Mouse (Mus musculus): ENCODE measurements at regions not wholly inside any gene's neighbourhood (a gene's known extent, or its start where the extent isn't known, plus 50 kb on each side); places are given as distances from the start of the nearest gene placed in this dataset.

DNA sequence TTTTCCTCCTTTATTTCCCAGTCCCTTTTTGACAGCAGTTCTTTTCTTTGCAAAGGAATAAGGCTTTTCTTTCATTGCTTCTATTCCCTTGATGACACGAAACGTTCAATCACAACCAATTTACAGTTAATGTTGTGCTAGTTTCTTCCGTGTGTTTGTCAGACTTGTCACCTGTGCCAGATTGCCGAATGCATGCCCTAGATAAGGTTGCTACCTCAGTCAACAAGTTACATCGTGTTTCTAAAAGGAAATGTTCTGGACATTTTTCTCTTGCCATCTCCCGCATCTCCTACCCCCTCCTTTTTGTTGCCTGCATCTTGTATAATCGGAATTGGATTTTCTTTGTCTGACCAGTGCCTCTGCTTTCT lies 435.7 kb downstream of the Klf5 start:
- H3K4me2 ChIP-seq = no peak overlapping the region
- no peak overlapping the region for H3K27ac ChIP-seq (replicated peaks)
- no peaks in the 10 kb centered on the region for H3K27me3 ChIP-seq (replicated peaks)
- no peaks in the 10 kb centered on the region for H3K4me1 ChIP-seq
- 73% methylated on average over 7 of the region's 7 CpGs for WGBS
- no peak overlapping the region for H3K9ac ChIP-seq
- no peak overlapping the region for H3K4me3 ChIP-seq
- ATAC-seq (ENCODE audit: extremely low read depth, insufficient number of reproducible peaks, low FRiP score, low TSS enrichment) = no peak
- no peaks in the 10 kb centered on the region for H3K36me3 ChIP-seq
- H3K9me3 ChIP-seq = no peaks in the 10 kb centered on the region

DNA sequence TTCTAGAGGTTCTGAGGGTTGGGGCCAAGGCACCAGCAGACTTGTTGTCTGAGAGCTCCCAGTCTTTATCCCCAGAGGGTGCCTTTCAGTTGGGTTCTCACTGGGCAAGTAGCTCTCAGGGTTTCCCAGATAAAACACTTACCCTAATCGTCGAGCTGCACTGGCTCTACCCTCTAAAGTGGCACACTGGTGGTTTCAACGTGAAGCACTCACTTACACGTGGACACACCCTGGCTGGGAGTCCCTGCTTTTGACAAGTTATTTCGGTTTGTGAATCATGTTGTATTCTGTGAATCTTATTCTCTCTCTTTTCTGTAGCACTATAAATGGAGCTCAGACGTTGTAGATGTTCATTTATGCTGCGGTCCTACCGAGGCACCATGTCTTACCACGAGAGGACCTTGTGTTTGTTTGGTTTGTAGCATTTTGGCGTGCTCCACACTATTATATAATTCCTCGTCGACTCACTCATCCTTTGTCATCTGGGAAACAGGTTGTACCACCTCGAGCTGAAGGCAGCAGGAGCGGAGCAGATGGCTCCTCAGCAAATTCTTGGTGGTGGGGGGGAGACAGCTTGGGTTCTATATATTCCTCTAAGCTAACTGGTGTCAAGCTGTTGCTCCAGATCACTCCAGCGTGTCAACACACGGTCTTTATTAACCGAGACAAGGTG lies 445.3 kb downstream of the Klf5 start:
- H3K36me3 ChIP-seq = no peaks in the 10 kb centered on the region
- H3K4me1 ChIP-seq = 0 out of 2 replicates have a peak, but pooled peaks cover 3% of the 10 kb centered on the region
- no peak overlapping the region for H3K27ac ChIP-seq (replicated peaks)
- no peaks in the 10 kb centered on the region for H3K9me3 ChIP-seq
- ATAC-seq (ENCODE audit: extremely low read depth, insufficient number of reproducible peaks, low FRiP score, low TSS enrichment) = no peak
- no peak overlapping the region for H3K4me3 ChIP-seq
- 0 out of 2 replicates have a peak, but pooled peaks cover 4% of the 10 kb centered on the region for H3K27me3 ChIP-seq (replicated peaks)
- 67% methylated on average over 17 of the region's 17 CpGs for WGBS
- H3K9ac ChIP-seq = no peak overlapping the region
- H3K4me2 ChIP-seq = peak overlapping the region; percentile 4; the same call in 1 of the 2 replicates

DNA sequence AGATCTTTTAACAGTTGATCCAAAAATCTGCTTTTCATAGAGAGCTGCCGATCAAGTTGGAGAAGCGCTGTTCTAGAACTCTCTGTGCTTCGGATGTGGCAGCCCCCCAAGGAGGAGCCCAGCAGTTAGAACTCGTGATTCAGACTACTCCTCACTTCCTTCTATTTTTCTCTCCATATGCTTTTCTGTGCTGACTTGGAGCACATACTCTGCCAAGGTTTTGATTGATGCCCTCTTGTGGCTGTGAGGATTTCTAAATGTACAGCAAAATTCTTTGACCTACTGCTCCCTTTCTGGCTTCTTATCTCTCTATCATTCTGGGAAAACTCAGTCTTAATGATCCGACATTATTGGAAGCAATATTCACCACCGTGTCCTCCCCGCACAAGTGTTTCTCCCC lies 446.7 kb downstream of the Klf5 start:
- no peaks in the 10 kb centered on the region for H3K27me3 ChIP-seq (replicated peaks)
- H3K27ac ChIP-seq (replicated peaks) = no peak overlapping the region
- no peaks in the 10 kb centered on the region for H3K9me3 ChIP-seq
- no peak overlapping the region for H3K9ac ChIP-seq
- no peaks in the 10 kb centered on the region for H3K36me3 ChIP-seq
- H3K4me1 ChIP-seq = 0 out of 2 replicates have a peak, but pooled peaks cover 3% of the 10 kb centered on the region
- H3K4me3 ChIP-seq = no peak overlapping the region
- 64% methylated on average over 7 of the region's 7 CpGs for WGBS
- H3K4me2 ChIP-seq = no peak overlapping the region
- ATAC-seq (ENCODE audit: extremely low read depth, insufficient number of reproducible peaks, low FRiP score, low TSS enrichment) = no peak

DNA sequence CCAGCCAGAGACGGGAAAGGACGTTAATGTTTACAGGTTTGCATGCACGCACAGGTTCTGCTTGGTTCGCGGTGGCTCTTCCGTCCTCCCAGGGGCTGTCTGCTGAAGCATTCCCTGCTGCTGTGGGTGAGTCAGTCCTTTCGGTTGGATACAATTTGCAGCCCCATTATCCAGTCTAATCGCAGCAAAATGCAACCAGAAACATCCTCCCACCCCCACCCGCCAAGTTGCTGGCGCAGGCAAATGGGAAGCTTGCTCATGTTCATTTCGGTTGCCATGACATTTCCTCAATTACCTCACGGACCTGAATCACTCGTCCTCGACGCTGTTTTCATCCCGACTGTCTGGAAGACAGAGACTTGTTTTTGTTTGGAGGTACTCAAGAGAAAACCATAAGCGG lies 449.7 kb downstream of the Klf5 start:
- 81% methylated on average over 17 of the region's 17 CpGs for WGBS
- no peak for ATAC-seq (ENCODE audit: extremely low read depth, insufficient number of reproducible peaks, low FRiP score, low TSS enrichment)

DNA sequence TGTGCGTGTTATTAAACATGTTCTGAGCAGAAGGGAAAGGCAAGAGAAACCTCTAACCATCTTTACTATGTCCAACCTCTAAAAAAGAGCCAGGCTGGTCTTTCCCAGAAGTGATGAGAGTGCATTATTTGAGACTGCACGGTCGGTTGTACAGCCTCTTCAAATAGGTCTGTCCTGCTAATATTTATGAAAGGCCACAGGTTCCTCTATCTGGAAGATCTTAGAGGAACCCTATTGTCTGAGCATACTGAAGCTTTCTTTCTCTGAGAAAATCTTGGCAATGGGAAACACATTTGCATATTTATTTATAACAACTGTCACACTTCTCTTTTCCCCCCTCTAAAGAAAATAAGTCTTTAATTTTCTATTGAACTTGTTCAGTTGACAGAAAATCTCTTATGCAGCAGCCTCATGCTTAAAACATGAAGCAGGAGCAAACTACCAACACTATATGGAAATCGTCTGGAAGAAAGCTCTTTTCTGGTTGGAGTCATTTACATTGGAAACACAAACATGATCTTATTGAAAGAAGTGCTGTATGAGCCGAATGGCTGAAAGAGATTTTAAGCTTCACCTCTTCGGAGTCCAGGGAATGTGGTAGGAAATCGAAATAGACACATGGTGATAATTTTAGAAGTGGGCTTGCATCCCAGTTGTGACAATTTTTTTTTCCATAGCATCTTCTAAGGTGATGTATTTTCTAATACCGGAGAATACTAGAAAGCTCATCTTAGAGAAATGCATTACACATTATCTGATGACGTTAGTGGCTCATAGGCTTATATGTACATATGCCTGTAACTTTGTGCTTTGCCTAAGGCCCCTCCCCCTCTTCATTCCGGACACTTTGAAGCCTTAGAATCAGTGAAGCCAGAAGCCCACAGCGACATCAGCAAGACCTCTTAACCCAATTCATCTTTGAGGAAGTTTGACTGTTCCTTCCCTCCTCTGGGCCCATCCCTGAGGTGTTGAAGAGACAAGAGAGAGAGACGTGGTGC lies 451.1 kb downstream of the Klf5 start:
- Histone ChIP-seq H3K4me3 (no peak overlapping the region), H3K9ac (no peak overlapping the region), H3K36me3 (no peaks in the 10 kb centered on the region), H3K4me2 (no peak overlapping the region), H3K4me1 (no peaks in the 10 kb centered on the region), H3K9me3 (no peaks in the 10 kb centered on the region), H3K27me3 (replicated peaks) (no peaks in the 10 kb centered on the region), H3K27ac (replicated peaks) (no peak overlapping the region)
- WGBS = 65% methylated on average over 12 of the region's 12 CpGs
- ATAC-seq (ENCODE audit: extremely low read depth, insufficient number of reproducible peaks, low FRiP score, low TSS enrichment) = no peak

More for the DNA sequence above, 449.7 kb downstream of the Klf5 start:
- H3K4me1 ChIP-seq = 0 out of 2 replicates have a peak, but pooled peaks cover 3% of the 10 kb centered on the region
- H3K27me3 ChIP-seq (replicated peaks) = no peaks in the 10 kb centered on the region
- H3K4me2 ChIP-seq = no peak overlapping the region
- no peaks in the 10 kb centered on the region for H3K36me3 ChIP-seq
- H3K4me3 ChIP-seq = no peak overlapping the region
- no peak overlapping the region for H3K9ac ChIP-seq
- H3K27ac ChIP-seq (replicated peaks) = no peak overlapping the region
- no peaks in the 10 kb centered on the region for H3K9me3 ChIP-seq

DNA sequence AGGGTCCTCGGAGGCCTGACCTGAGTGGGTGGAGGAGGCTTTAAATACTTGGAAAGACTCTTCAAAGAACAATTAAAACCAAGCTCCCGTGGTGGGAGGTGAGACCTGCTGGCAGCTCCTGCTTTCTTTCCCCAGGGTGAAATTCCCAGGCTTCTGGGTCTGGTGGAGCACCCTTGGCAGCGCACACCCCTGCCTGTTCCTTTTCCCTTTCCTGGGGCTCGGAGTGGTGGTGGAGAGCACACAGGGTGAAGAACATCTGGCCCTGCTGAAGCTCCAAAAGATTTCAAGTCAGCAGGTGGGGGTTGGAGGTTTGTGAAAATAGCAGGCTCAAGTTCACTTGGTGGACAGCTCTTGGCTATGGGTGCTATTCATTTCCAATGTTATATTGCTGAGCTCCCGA lies 459.6 kb downstream of the Klf5 start:
- peaks cover 6% of the 10 kb centered on the region; the same call in 1 of the 2 replicates for H3K4me1 ChIP-seq
- no peak overlapping the region for H3K4me2 ChIP-seq
- H3K27me3 ChIP-seq (replicated peaks) = no peaks in the 10 kb centered on the region
- 47% methylated on average over 5 of the region's 5 CpGs for WGBS
- no peak overlapping the region for H3K27ac ChIP-seq (replicated peaks)
- no peaks in the 10 kb centered on the region for H3K36me3 ChIP-seq
- ATAC-seq (ENCODE audit: extremely low read depth, insufficient number of reproducible peaks, low FRiP score, low TSS enrichment) = no peak
- no peaks in the 10 kb centered on the region for H3K9me3 ChIP-seq
- H3K4me3 ChIP-seq = no peak overlapping the region
- H3K9ac ChIP-seq = no peak overlapping the region

DNA sequence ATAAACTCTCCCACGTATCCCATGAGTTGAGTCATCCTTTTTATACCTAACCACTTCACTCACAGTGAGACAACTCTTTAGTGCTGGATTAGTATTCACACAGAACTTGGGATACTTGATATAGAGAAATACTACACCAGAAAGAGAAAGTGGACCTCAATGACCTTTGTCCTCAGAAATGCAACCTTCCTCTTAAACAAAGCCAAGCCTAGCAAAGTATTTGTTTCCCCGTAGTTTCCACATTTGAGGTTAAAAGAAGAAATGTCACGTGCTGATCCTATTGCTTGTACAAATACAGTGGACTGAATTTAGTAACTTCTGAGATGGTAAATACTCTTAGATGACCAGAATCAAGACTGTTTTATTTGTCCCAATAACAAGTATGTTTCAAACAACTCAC lies 464.8 kb downstream of the Klf5 start:
- Histone ChIP-seq H3K4me3 (no peak overlapping the region), H3K9me3 (no peaks in the 10 kb centered on the region), H3K4me2 (no peak overlapping the region), H3K4me1 (no peaks in the 10 kb centered on the region), H3K27me3 (replicated peaks) (no peaks in the 10 kb centered on the region), H3K36me3 (no peaks in the 10 kb centered on the region), H3K27ac (replicated peaks) (no peak overlapping the region), H3K9ac (no peak overlapping the region)
- WGBS = 73% methylated on average over 3 of the region's 3 CpGs
- no peak for ATAC-seq (ENCODE audit: extremely low read depth, insufficient number of reproducible peaks, low FRiP score, low TSS enrichment)

DNA sequence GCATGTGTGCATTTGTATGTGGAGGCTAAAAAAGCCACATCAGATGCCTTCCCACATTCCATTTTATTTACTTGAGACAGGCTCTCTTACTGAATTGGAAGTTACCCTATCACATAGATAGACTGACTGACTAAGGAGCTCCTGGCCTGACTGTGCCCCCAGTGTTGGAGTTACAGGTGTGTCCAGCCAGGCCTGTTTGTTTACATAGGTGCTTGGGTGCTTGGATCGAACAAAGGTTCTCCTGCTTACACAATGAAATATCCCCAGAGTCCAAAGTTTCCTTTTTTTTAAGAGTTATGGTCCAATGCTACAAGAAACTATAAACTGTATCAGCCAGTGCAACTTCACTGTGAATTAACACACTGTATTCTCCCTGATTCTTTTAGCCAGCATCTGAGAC lies 472.5 kb downstream of the Klf5 start:
- Histone ChIP-seq H3K36me3 (no peaks in the 10 kb centered on the region), H3K9ac (no peak overlapping the region), H3K4me3 (no peak overlapping the region), H3K27me3 (replicated peaks) (no peaks in the 10 kb centered on the region), H3K4me1 (peaks cover 15% of the 10 kb centered on the region), H3K4me2 (no peak overlapping the region), H3K9me3 (no peaks in the 10 kb centered on the region), H3K27ac (replicated peaks) (no peak overlapping the region)
- ATAC-seq (ENCODE audit: extremely low read depth, insufficient number of reproducible peaks, low FRiP score, low TSS enrichment) = no peak
- 76% methylated on average over 1 of the region's 1 CpGs for WGBS

DNA sequence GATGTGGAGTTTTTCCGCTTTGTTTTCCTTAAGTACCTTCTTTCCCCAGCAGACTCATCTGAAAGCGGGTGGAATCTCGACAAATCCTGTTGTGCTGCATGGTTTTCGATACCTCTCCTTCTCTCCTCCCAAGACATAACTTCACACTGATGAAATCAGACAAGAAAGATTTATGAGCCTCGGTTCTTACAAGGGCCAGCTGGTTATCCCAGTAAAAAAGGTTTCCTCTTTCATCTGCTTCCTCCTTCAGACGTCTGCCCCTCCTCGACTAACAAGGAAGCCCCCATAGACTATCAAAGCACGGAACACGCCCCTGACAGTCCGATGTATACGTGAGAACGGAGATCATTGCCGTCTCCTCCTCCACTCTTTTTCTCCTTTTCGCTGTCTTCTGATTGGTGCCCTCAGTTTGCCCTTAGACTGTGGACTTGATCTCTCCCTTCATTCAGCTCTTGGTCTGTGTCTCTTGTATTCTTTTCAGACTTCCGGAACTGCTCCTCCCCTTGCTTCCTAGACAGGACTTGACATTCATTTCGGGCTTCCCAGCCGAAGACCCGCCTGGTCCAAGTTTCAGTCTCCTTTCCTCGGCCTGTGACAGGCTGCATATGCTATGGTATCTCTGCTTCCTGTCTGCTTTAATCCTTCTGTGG lies 474.4 kb downstream of the Klf5 start:
- no peak overlapping the region for H3K9ac ChIP-seq
- H3K9me3 ChIP-seq = no peaks in the 10 kb centered on the region
- WGBS = 52% methylated on average over 19 of the region's 19 CpGs
- no peaks in the 10 kb centered on the region for H3K36me3 ChIP-seq
- no peak for ATAC-seq (ENCODE audit: extremely low read depth, insufficient number of reproducible peaks, low FRiP score, low TSS enrichment)
- H3K4me2 ChIP-seq = peak overlapping the region; percentile 51
- H3K4me1 ChIP-seq = peaks cover 15% of the 10 kb centered on the region
- H3K4me3 ChIP-seq = peak overlapping the region; percentile 9; the same call in 1 of the 2 replicates
- H3K27me3 ChIP-seq (replicated peaks) = no peaks in the 10 kb centered on the region
- peak overlapping the region; percentile 21; the same call in 1 of the 2 replicates for H3K27ac ChIP-seq (replicated peaks)

DNA sequence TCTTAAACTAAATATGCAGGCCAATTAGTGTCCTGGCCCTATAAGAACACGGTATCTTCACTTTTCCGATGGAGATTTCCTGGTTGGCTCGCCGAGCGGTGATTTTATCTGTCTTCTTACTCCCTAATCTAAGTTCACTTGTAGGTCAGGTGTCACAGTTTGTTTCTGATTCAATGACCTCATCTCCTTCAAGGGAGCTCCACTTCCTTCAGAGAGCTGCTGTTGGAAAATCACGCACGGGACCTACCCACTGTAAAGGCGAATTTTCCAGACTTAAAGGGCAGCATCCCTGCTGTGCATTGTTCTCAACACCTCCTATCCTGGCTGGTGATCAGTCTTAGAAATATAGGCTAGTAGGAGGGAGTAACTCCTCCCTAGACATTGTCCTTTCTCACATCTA lies 480.0 kb downstream of the Klf5 start:
- Histone ChIP-seq H3K4me3 (no peak overlapping the region), H3K27ac (replicated peaks) (no peak overlapping the region), H3K4me2 (no peak overlapping the region), H3K9me3 (no peaks in the 10 kb centered on the region), H3K27me3 (replicated peaks) (no peaks in the 10 kb centered on the region), H3K36me3 (no peaks in the 10 kb centered on the region), H3K9ac (no peak overlapping the region), H3K4me1 (peaks cover 23% of the 10 kb centered on the region)
- ATAC-seq (ENCODE audit: extremely low read depth, insufficient number of reproducible peaks, low FRiP score, low TSS enrichment) = no peak; the same call in 1 of the 2 replicates
- whole genome bisulfite sequencing = 21% methylated on average over 8 of the region's 8 CpGs

DNA sequence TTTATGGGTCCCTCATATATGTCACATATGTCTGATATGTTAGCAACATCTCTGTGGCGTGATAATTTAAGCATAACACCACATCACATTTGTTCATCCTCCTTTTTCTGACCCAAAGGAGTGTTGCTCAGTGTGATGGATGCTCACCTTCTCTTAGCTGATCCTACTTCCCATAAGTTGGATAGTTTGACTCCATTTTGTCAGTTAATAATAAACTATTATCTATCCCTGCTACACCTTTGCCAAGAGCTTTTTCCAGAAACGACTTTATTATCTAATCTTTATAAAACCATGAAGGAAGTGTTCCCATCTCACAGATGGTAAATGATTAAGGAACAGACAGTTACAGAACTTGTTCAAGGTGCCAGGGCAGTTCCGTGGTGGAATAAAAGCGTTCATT lies 480.5 kb downstream of the Klf5 start:
- Histone ChIP-seq H3K36me3 (no peaks in the 10 kb centered on the region), H3K9ac (no peak overlapping the region), H3K27ac (replicated peaks) (no peak overlapping the region), H3K27me3 (replicated peaks) (no peaks in the 10 kb centered on the region), H3K9me3 (no peaks in the 10 kb centered on the region), H3K4me1 (peaks cover 20% of the 10 kb centered on the region), H3K4me3 (no peak overlapping the region), H3K4me2 (no peak overlapping the region)
- 63% methylated on average over 4 of the region's 4 CpGs for WGBS
- ATAC-seq (ENCODE audit: extremely low read depth, insufficient number of reproducible peaks, low FRiP score, low TSS enrichment) = no peak
